Mouse (Mus musculus) stomach, postnatal 0 days (tissue): ENCODE measurements around the gene 0610010K14Rik.

Experiments
- CTCF ChIP-seq: IDR thresholded peaks from 2 replicates; pipeline ENCODE4 v1.5.1; 2016; ENCODE audit warnings: antibody characterized with exemption, low read depth, mild to moderate bottlenecking, moderate library complexity
- EP300 ChIP-seq: optimal IDR thresholded peaks from 2 replicates; pipeline ENCODE3; 2016; ENCODE audit warnings: antibody characterized with exemption

- no peak for TF ChIP-seq CTCF
- TF ChIP-seq EP300, result no peak
Observed at GRCm38 (mm10) chr11:70251853-70252252, 14.1 kb upstream of the 0610010K14Rik start.
